Comparison of ENCODE assay signal across 19 mouse cellular contexts in the genomic region with DNA sequence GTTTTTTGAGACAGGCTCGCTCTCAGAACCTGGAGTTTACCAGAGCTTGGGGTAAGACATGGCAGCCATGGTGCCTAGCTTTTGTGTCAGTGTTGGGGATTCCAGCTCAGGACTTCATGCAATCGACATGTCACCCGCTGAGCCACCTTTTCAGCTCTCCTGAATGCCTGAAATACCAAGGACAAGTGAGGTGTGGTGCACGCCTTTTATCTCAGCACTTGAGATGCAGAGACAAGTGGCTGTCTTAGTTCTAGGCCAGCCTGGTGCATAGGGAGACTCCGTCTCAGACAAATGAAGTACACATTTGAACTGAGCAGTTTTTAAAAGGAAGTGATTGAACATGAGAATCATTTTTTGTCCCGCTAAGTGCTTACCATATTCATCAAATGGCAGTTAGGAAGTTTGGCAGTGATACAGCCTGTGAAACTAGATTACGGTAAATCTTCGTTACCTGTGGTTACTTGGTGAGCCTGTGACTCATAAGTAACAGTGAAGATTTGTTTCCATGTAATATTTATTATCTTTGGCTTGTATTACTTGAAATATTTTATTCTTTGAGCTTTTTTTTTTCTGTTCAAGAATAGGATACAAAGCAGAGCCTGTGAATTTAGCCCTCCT. TPM values are rescaled to one million over a fixed set of nuclear protein-coding genes. Genes with fewer than 3 reads are reported as not detected.
A peak's percentile ranks its signal among the peaks of the same experiment; 100 is the strongest.
DNase-seq lines count a peak whose midpoint lies in the region; ATAC-seq and TF ChIP-seq lines count a peak whose summit lies in the region.
"Had no signal": no experiment of that assay in that cellular context is flagged by ENCODE, and none has a peak within 500 bp of the region (broad histone marks: within the 10 kb centered on the region; RNA-seq: fewer than 3 reads in every experiment).

No protein-coding gene starts in this region.

- peaks cover 6% of the 10 kb centered on the region for H3K4me1 ChIP-seq in ES-Bruce4 (ENCODE audit: control insufficient read depth, insufficient read depth, low read length)
- no peaks in the 10 kb centered on the region for H3K4me1 ChIP-seq in intestine, embryonic 15.5 days (replicated peaks)

- ATAC-seq in intestine, embryonic 15.5 days, result no peak
- ATAC-seq: forebrain, embryonic 15.5 days; intestine, postnatal 0 days; midbrain, embryonic 13.5 days had no signal

- H3K4me2 ChIP-seq in intestine, embryonic 15.5 days (replicated peaks), result no peak overlapping the region
- H3K4me2 ChIP-seq: forebrain, embryonic 15.5 days; hindbrain, embryonic 15.5 days; midbrain, embryonic 13.5 days had no signal

- H3K36me3 ChIP-seq in ES-Bruce4 (ENCODE audit: control insufficient read depth, insufficient read depth, low read length, poor library complexity, severe bottlenecking), result peaks cover 11% of the 10 kb centered on the region
- H3K36me3 ChIP-seq in intestine, embryonic 15.5 days, result peaks cover 17% of the 10 kb centered on the region

- H3K4me3 ChIP-seq in ES-Bruce4 (ENCODE audit: low read depth, low read length), result no peak overlapping the region
- H3K4me3 ChIP-seq in intestine, embryonic 15.5 days (replicated peaks), result no peak overlapping the region
- H3K4me3 ChIP-seq: forebrain, embryonic 15.5 days; hindbrain, embryonic 15.5 days; megakaryocyte, embryonic 14.5 days; midbrain, embryonic 13.5 days had no signal

- WGBS in intestine, embryonic 15.5 days, result 77% methylated on average over 8 of the region's 8 CpGs

- H3K27me3 ChIP-seq in ES-Bruce4 (ENCODE audit: control insufficient read depth, insufficient read depth, low read length, poor library complexity, severe bottlenecking), result no peaks in the 10 kb centered on the region
- H3K27me3 ChIP-seq in intestine, embryonic 15.5 days (replicated peaks), result no peaks in the 10 kb centered on the region
- H3K27me3 ChIP-seq: forebrain, embryonic 15.5 days; hindbrain, embryonic 15.5 days; megakaryocyte, embryonic 14.5 days; midbrain, embryonic 13.5 days had no signal

- no peaks in the 10 kb centered on the region for H3K9me3 ChIP-seq in ES-Bruce4 (replicated peaks; ENCODE audit: control insufficient read depth, insufficient read depth, low read length, poor library complexity, severe bottlenecking)
- H3K9me3 ChIP-seq in intestine, embryonic 15.5 days, result no peaks in the 10 kb centered on the region
- H3K9me3 ChIP-seq: forebrain, embryonic 15.5 days; hindbrain, embryonic 15.5 days; megakaryocyte, embryonic 14.5 days; midbrain, embryonic 13.5 days had no signal

- DNase-seq in lung, adult 18-20 months, result peak; percentile 43 to 48
- no peak for DNase-seq in lung, postnatal 10 days
- DNase-seq in fibroblast of lung, adult 2 months (ENCODE audit: low read depth), result peak; percentile 50
- DNase-seq in lung, postnatal 25 days (ENCODE audit: low spot score), result peak; percentile 33
- DNase-seq in gastrocnemius, postnatal 36 days, result no peak
- DNase-seq in spleen, adult 18-20 months, result no peak
- DNase-seq: adrenal gland, postnatal 14 days; cerebellum, adult 8-10 months; gastrocnemius, postnatal 10 days; kidney, postnatal 36 days; layer of hippocampus, adult 9-11 months had no signal

- peak overlapping the region; percentile 60 for H3K27ac ChIP-seq in ES-Bruce4 (ENCODE audit: insufficient read depth, low read length)
- no peak overlapping the region for H3K27ac ChIP-seq in intestine, embryonic 15.5 days
- H3K27ac ChIP-seq: forebrain, embryonic 15.5 days; midbrain, embryonic 13.5 days; stomach, postnatal 0 days had no signal

- H3K9ac ChIP-seq in ES-Bruce4 (ENCODE audit: low read depth, poor library complexity, severe bottlenecking), result no peak overlapping the region
- no peak overlapping the region for H3K9ac ChIP-seq in intestine, embryonic 15.5 days
- H3K9ac ChIP-seq: forebrain, embryonic 15.5 days; hindbrain, embryonic 15.5 days; midbrain, embryonic 13.5 days had no signal

- TF ChIP-seq POLR2A in ES-Bruce4 (IDR thresholded peaks at IDR 0.05; ENCODE audit: insufficient read depth, low read length), result no peak

- TF ChIP-seq EP300 in ES-Bruce4 (IDR thresholded peaks at IDR 0.05; ENCODE audit: insufficient read depth, low read depth, low read length), result peak; percentile 90

- intact Hi-C loops in gastrocnemius, postnatal 36 days (cut with DNase I), result no loop called here

- no peak for TF ChIP-seq CTCF in ES-Bruce4 (IDR thresholded peaks at IDR 0.05; ENCODE audit: low read depth, low read length)

RNA-seq across cellular contexts. Expression of a gene that starts 24.6 kb away (rescaled TPM):
- polyA plus RNA-seq in ES-Bruce4 (2011; ENCODE audit: insufficient read depth, insufficient read length, low read depth, missing spikeins), result 22.8 and 24.1 TPM in 2 replicates
- total RNA-seq in gastrocnemius, postnatal 36 days (2021), result 1 to 10 TPM; 6.3 to 7.2 TPM
- 24.5 and 25.4 TPM in 2 replicates for polyA plus RNA-seq in intestine, embryonic 15.5 days (2015; fragmentation: Nextera tagmentation; extraction: Ambion mirVana)

Comparison
In these comparisons a context has a peak if more than half of its experiments do, and no peak if none do; other contexts are left out.
1. DNase-seq: peak in lung, adult 18-20 months (2 of 2), fibroblast of lung, adult 2 months (single experiment) and lung, postnatal 25 days (single experiment); none in lung, postnatal 10 days (single experiment), gastrocnemius, postnatal 36 days (0 of 2) and spleen, adult 18-20 months (0 of 2).